Mouse (Mus musculus): ENCODE results near the gene Atp2c1. TPM values are rescaled to one million over a fixed set of nuclear protein-coding genes. Genes with fewer than 3 reads are reported as not detected.

The Atp2c1 gene
- polyA plus RNA-seq, 1 experiment = 42.2 TPM

DNA sequence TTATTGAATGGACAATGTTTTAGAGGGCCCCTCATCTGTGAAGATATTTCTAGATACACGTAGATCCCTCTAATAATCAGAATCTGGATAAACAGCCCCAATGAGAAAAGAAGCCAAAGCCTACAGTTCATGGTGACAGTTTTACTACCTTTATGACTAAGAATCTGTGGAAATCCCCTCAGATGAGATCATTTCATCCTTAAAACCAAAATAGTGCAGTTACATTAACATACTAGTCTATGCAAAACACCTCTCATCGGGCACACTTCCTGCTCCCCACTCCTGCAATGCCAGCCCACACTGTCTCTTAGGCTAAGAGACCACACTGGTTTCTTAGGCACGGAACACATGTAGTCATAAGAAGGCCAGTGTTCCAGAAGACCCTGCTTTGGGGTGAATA, 158.5 kb downstream of the Atp2c1 start:
- H3K36me3 ChIP-seq (ENCODE audit: control insufficient read depth, insufficient read depth, low read length) = no peaks in the 10 kb centered on the region
- H3K4me3 ChIP-seq (ENCODE audit: control insufficient read depth, low read depth, low read length) = no peak overlapping the region
- H3K4me1 ChIP-seq (ENCODE audit: control insufficient read depth, insufficient read depth, low read length) = peaks cover 2% of the 10 kb centered on the region; the same call in 1 of the 2 replicates
- H3K27me3 ChIP-seq (ENCODE audit: control insufficient read depth, insufficient read depth, low read length) = no peaks in the 10 kb centered on the region
- no peak overlapping the region for H3K27ac ChIP-seq (ENCODE audit: control insufficient read depth, insufficient read depth, low read depth, low read length)
- no peak for TF ChIP-seq POLR2A (IDR thresholded peaks at IDR 0.05; ENCODE audit: control insufficient read depth, low read depth, low read length)
- TF ChIP-seq CTCF (IDR thresholded peaks at IDR 0.05; ENCODE audit: control insufficient read depth, insufficient read depth, insufficient replicate concordance, low read depth, low read length) = no peak

DNA sequence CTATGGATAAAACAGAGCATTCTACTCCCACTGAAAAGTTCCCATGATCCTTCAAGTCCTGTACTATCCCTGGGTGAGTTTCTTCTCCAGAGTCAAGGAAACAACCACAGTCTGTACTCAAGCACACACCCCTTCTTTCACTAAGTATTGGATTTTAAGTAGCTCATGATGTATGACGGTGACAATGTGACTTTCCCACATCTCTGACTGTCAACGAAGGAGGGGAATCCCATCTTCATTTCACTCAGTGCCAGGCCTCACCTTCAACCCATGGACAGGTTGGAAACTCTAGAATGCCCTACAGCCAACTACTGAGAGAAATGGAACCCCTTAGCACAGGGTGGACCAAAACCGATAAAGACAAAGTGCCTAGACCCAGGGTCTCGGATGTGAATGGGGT, 160.9 kb downstream of the Atp2c1 start:
- TF ChIP-seq CTCF (IDR thresholded peaks at IDR 0.05; ENCODE audit: control insufficient read depth, insufficient read depth, insufficient replicate concordance, low read depth, low read length) = no peak
- TF ChIP-seq POLR2A (IDR thresholded peaks at IDR 0.05; ENCODE audit: control insufficient read depth, low read depth, low read length) = no peak
- H3K36me3 ChIP-seq (ENCODE audit: control insufficient read depth, insufficient read depth, low read length) = no peaks in the 10 kb centered on the region

DNA sequence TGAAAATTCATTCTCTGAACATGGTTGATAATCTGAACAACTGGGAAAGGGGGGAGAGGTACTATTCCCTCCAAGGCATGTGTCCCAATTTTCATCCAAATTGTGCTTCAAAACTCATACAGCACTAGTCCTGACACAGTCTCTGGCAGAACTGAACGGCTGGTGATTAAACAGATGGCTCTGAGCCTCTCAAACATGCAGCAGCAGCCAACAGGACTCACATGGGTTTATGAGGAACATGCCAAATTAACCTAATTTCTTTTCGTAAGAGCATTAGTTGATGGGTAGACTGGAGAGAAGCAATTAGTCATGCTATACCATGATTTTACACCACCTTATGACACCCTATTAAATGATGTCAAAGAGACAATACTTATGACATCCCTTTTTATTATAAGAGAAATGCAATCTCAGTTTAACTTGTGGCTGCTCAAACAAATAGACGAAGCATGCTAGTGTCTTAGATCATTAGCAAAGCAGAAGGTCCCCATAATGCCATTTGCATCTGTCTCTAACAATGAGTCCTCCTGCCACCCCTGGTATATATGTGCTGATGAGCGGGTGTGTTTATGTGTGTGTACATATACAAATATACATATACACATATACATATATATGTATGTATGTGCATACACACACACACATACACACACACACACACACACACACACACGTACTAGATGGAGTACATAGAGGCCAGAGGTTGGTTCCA, 163.4 kb downstream of the Atp2c1 start:
- H3K27ac ChIP-seq (ENCODE audit: control insufficient read depth, insufficient read depth, low read depth, low read length) = no peak overlapping the region
- no peaks in the 10 kb centered on the region for H3K36me3 ChIP-seq (ENCODE audit: control insufficient read depth, insufficient read depth, low read length)
- TF ChIP-seq POLR2A (IDR thresholded peaks at IDR 0.05; ENCODE audit: control insufficient read depth, low read depth, low read length) = no peak
- TF ChIP-seq CTCF (IDR thresholded peaks at IDR 0.05; ENCODE audit: control insufficient read depth, insufficient read depth, insufficient replicate concordance, low read depth, low read length) = no peak
- H3K4me1 ChIP-seq (ENCODE audit: control insufficient read depth, insufficient read depth, low read length) = peaks cover 2% of the 10 kb centered on the region; the same call in 1 of the 2 replicates
- no peak overlapping the region for H3K4me3 ChIP-seq (ENCODE audit: control insufficient read depth, low read depth, low read length)
- H3K27me3 ChIP-seq (ENCODE audit: control insufficient read depth, insufficient read depth, low read length) = no peaks in the 10 kb centered on the region

More for the DNA sequence above, 160.9 kb downstream of the Atp2c1 start:
- Histone ChIP-seq H3K27ac (ENCODE audit: control insufficient read depth, insufficient read depth, low read depth, low read length) (no peak overlapping the region), H3K4me3 (ENCODE audit: control insufficient read depth, low read depth, low read length) (no peak overlapping the region), H3K4me1 (ENCODE audit: control insufficient read depth, insufficient read depth, low read length) (peaks cover 2% of the 10 kb centered on the region; the same call in 1 of the 2 replicates), H3K27me3 (ENCODE audit: control insufficient read depth, insufficient read depth, low read length) (no peaks in the 10 kb centered on the region)

DNA sequence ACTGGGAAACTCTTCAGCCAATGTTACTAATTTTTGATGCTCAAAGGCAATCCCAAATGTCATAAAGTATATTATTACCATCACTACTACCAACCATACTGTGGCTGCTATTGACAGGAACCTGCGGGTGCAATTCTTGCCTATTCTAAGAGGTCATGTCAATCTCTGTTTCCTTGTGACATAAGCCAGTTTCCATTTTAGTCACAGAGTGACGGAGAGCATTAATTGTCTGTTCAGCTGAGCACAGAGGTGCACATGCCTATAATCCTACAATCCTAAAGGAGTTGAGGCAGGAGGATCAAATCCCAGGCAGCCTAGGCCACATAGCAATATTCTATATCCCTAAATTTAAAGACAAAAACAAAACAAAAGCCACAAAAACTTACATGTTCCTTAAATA, 164.9 kb downstream of the Atp2c1 start:
- Histone ChIP-seq H3K27ac (ENCODE audit: control insufficient read depth, insufficient read depth, low read depth, low read length) (no peak overlapping the region), H3K27me3 (ENCODE audit: control insufficient read depth, insufficient read depth, low read length) (no peaks in the 10 kb centered on the region), H3K4me1 (ENCODE audit: control insufficient read depth, insufficient read depth, low read length) (peaks cover under 1% of the 10 kb centered on the region; the same call in 1 of the 2 replicates), H3K36me3 (ENCODE audit: control insufficient read depth, insufficient read depth, low read length) (no peaks in the 10 kb centered on the region), H3K4me3 (ENCODE audit: control insufficient read depth, low read depth, low read length) (no peak overlapping the region)
- TF ChIP-seq CTCF (IDR thresholded peaks at IDR 0.05; ENCODE audit: control insufficient read depth, insufficient read depth, insufficient replicate concordance, low read depth, low read length) (no peak), POLR2A (IDR thresholded peaks at IDR 0.05; ENCODE audit: control insufficient read depth, low read depth, low read length) (no peak)

Other genes with a start within 250 kb of the Atp2c1 start
- gene Aste1, start 131.9 kb downstream of the Atp2c1 start, polyA plus RNA-seq (2012; rRNA removed) = 68.1 and 77.8 TPM in 2 replicates
- 10.1 and 10.9 TPM in 2 replicates for gene Nek11, start 131.8 kb downstream of the Atp2c1 start, polyA plus RNA-seq (2012; rRNA removed)
- 8.2 and 8.6 TPM in 2 replicates for gene Pik3r4, start 115.7 kb upstream of the Atp2c1 start, polyA plus RNA-seq (2012; rRNA removed)